Mouse (Mus musculus): ENCODE results near the gene Fbxl17.
A peak's percentile ranks its signal among the peaks of the same experiment; 100 is the strongest.

The Fbxl17 gene

GRCm38 (mm10) chr17:63402741-63403681, 96.8 kb downstream of the Fbxl17 start:
- no peak for ATAC-seq (ENCODE audit: low TSS enrichment)

GRCm38 (mm10) chr17:63402170-63402569, 97.6 kb downstream of the Fbxl17 start:
- no peak for ATAC-seq (ENCODE audit: low TSS enrichment)

- no peak for ATAC-seq (ENCODE audit: low TSS enrichment)
Observed at GRCm38 (mm10) chr17:63400640-63401039, 99.2 kb downstream of the Fbxl17 start.

- ATAC-seq (ENCODE audit: low TSS enrichment), result no peak
Observed at GRCm38 (mm10) chr17:63399816-63400215, 100.0 kb downstream of the Fbxl17 start.

- peak; percentile 50 for ATAC-seq (ENCODE audit: low TSS enrichment)
Observed at GRCm38 (mm10) chr17:63391506-63391905, 108.3 kb downstream of the Fbxl17 start.

- ATAC-seq (ENCODE audit: low TSS enrichment), result peak; percentile 62; the same call in 1 of the 2 replicates
Observed at GRCm38 (mm10) chr17:63390951-63391350, 108.9 kb downstream of the Fbxl17 start.

GRCm38 (mm10) chr17:63370977-63371376, 128.8 kb downstream of the Fbxl17 start:
- ATAC-seq (ENCODE audit: low TSS enrichment), result no peak

GRCm38 (mm10) chr17:63369631-63370310, 130.0 kb downstream of the Fbxl17 start:
- ATAC-seq (ENCODE audit: low TSS enrichment), result no peak

GRCm38 (mm10) chr17:63367476-63367875, 132.3 kb downstream of the Fbxl17 start:
- no peak for ATAC-seq (ENCODE audit: low TSS enrichment)

GRCm38 (mm10) chr17:63366045-63366444, 133.8 kb downstream of the Fbxl17 start:
- ATAC-seq (ENCODE audit: low TSS enrichment), result peak; percentile 60; the same call in 1 of the 2 replicates

GRCm38 (mm10) chr17:63364605-63365004, 135.2 kb downstream of the Fbxl17 start:
- ATAC-seq (ENCODE audit: low TSS enrichment), result no peak

- ATAC-seq (ENCODE audit: low TSS enrichment), result no peak
Observed at GRCm38 (mm10) chr17:63362196-63362595, 137.6 kb downstream of the Fbxl17 start.

GRCm38 (mm10) chr17:63361679-63362078, 138.1 kb downstream of the Fbxl17 start:
- no peak for ATAC-seq (ENCODE audit: low TSS enrichment)

- ATAC-seq (ENCODE audit: low TSS enrichment), result no peak
Observed at GRCm38 (mm10) chr17:63358837-63359236, 141.0 kb downstream of the Fbxl17 start.

GRCm38 (mm10) chr17:63356202-63356601, 143.6 kb downstream of the Fbxl17 start:
- ATAC-seq (ENCODE audit: low TSS enrichment), result no peak

GRCm38 (mm10) chr17:63352634-63353195, 147.1 kb downstream of the Fbxl17 start:
- ATAC-seq (ENCODE audit: low TSS enrichment), result no peak

- no peak for ATAC-seq (ENCODE audit: low TSS enrichment)
Observed at GRCm38 (mm10) chr17:63351682-63352081, 148.1 kb downstream of the Fbxl17 start.

GRCm38 (mm10) chr17:63350876-63351509, 148.8 kb downstream of the Fbxl17 start:
- no peak for ATAC-seq (ENCODE audit: low TSS enrichment)

- ATAC-seq (ENCODE audit: low TSS enrichment), result no peak
Observed at GRCm38 (mm10) chr17:63344101-63344500, 155.7 kb downstream of the Fbxl17 start.

GRCm38 (mm10) chr17:63343076-63343475, 156.7 kb downstream of the Fbxl17 start:
- ATAC-seq (ENCODE audit: low TSS enrichment), result no peak

- peak; percentile 79 for ATAC-seq (ENCODE audit: low TSS enrichment)
Observed at GRCm38 (mm10) chr17:63342440-63342839, 157.4 kb downstream of the Fbxl17 start.

GRCm38 (mm10) chr17:63341203-63341602, 158.6 kb downstream of the Fbxl17 start:
- ATAC-seq (ENCODE audit: low TSS enrichment), result no peak

Data from frontal cortex, adult (tissue).